Mouse (Mus musculus): ENCODE results near the gene Ccdc90b. TPM values are rescaled to one million over a fixed set of nuclear protein-coding genes. Genes with fewer than 3 reads are reported as not detected.

Ccdc90b gene
- total RNA-seq, 4 experiments from 2014 or later: 14.8 to 16.5 (median 15.5) TPM

Other genes with a start within 250 kb of the Ccdc90b start
- gene Ankrd42, start 76.0 kb downstream of the Ccdc90b start, total RNA-seq (2022): 10 to 100 TPM; 20.5 to 23.3 (median 21.9) TPM
- 10 to 100 TPM; 52.4 to 61.7 (median 57.1) TPM for gene Pcf11, start 108.8 kb downstream of the Ccdc90b start, total RNA-seq (2022)
- gene Rab30, start 180.5 kb downstream of the Ccdc90b start, total RNA-seq (2022): 10 to 100 TPM; 42.1 to 51.0 (median 47.8) TPM